Mouse (Mus musculus): ENCODE results near the gene Myh8. TPM values are rescaled to one million over a fixed set of nuclear protein-coding genes. Genes with fewer than 3 reads are reported as not detected.

The Myh8 gene
- polyA plus RNA-seq, 1 experiment: not detected

DNA sequence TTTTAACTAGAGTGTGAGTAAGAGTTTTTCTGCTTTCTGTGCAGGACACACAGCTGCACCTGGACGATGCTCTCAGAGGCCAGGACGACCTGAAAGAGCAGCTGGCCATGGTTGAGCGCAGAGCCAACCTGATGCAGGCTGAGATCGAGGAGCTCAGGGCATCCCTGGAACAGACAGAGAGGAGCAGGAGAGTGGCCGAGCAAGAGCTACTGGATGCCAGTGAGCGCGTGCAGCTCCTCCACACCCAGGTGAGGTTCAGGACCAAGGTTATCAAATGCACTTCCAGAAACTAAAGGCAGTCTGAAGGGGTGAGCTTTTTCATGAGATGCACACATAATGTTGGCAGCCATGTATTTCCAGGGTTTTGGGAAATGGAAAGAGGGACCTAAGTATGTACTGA lies 19.9 kb upstream of the Myh8 start:
- no peaks in the 10 kb centered on the region for H3K4me1 ChIP-seq (ENCODE audit: control insufficient read depth)
- peaks cover 16% of the 10 kb centered on the region; the same call in 1 of the 2 replicates for H3K9me3 ChIP-seq (ENCODE audit: control insufficient read depth, low read length)
- no peak overlapping the region for H3K4me3 ChIP-seq (replicated peaks)
- no peaks in the 10 kb centered on the region for H3K36me3 ChIP-seq (ENCODE audit: control insufficient read depth)
- TF ChIP-seq GATA1 (IDR thresholded peaks at IDR 0.05; ENCODE audit: low read length) (no peak), TAL1 (IDR thresholded peaks at IDR 0.05; ENCODE audit: low read length) (no peak)
- no peaks in the 10 kb centered on the region for H3K27me3 ChIP-seq (ENCODE audit: control insufficient read depth)

DNA sequence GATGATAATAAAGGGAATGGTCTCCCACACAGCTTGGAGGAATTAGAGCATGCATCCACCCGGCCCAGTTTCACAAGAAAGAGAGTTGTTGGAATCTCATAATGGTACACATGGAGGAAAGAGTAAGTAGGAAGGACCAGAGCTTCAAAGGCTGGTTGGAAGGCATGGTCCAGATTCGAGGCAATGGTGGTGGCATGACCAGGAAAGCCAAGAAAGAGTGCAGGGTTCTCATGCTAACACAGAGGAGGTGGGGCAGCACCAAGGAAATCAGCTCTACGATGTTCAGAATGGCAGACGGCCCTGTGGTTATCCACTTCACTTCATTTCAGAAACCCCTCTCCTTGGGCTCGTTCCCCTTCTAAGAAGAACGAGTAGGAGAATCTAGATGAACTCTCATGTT lies 16.0 kb upstream of the Myh8 start:
- Histone ChIP-seq H3K4me1 (ENCODE audit: control insufficient read depth) (no peaks in the 10 kb centered on the region), H3K9me3 (ENCODE audit: control insufficient read depth, low read length) (peaks cover 5% of the 10 kb centered on the region; the same call in 1 of the 2 replicates), H3K4me3 (replicated peaks) (no peak overlapping the region), H3K36me3 (ENCODE audit: control insufficient read depth) (no peaks in the 10 kb centered on the region), H3K27me3 (ENCODE audit: control insufficient read depth) (no peaks in the 10 kb centered on the region)
- TF ChIP-seq TAL1 (IDR thresholded peaks at IDR 0.05; ENCODE audit: low read length) (no peak), GATA1 (IDR thresholded peaks at IDR 0.05; ENCODE audit: low read length) (no peak)

DNA sequence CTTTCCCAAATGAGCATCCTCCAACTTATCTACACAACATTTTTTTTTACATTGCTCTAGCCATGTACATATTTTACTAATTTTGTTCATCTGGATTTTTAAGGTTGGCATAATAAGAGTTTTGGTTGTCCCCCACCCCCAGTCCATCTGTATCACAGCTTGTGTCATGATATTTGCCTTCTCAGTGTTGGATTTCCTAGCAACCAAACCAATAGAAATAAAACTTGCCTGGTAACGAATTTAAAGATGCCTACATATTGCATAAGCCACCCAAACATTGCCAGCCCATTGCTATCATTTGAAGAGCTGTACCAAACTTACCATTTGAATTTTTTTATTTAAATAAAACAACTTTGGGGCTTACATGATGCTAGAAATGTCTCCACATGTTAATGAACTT lies 16.5 kb downstream of the Myh8 start:
- Histone ChIP-seq H3K36me3 (ENCODE audit: control insufficient read depth) (no peaks in the 10 kb centered on the region), H3K4me1 (ENCODE audit: control insufficient read depth) (no peaks in the 10 kb centered on the region), H3K4me3 (replicated peaks) (no peak overlapping the region), H3K9me3 (ENCODE audit: control insufficient read depth, low read length) (peaks cover 27% of the 10 kb centered on the region), H3K27me3 (ENCODE audit: control insufficient read depth) (no peaks in the 10 kb centered on the region)
- TF ChIP-seq GATA1 (IDR thresholded peaks at IDR 0.05; ENCODE audit: low read length) (no peak), TAL1 (IDR thresholded peaks at IDR 0.05; ENCODE audit: low read length) (no peak)

DNA sequence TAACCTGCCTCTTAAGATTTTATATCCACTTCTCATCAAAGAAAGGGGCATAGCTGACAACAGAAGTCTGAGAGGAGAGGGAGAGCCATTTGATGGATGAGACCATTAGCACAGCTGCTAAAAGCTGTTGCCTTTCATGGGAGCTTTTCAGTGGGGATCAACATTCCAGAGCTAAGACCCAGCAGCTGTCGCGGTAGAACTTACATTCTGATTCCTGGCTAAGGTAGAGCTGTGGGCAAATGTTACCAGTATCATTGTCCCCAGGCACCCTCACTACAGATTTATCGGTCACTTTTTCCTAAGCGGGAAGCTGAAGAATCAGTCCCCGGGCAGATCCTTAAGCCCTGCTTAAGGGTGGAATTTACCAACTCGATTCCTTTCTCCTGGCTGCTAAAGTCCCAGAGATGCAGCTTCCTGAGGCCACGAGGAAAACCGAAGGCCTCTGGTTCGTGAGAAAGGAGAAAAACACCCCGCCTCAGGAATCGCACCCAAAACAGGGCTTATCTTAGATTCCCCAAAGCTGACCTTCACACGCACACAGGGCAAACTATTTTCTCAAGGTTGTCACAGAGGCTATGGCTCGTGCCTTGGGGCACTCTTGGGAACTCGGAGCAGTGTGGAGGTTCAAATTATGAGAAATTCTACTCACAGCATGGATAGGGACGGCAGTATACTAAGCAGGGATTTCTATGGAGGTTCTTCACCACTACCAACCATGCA lies 37.0 kb downstream of the Myh8 start:
- Histone ChIP-seq H3K27me3 (ENCODE audit: control insufficient read depth) (no peaks in the 10 kb centered on the region), H3K9me3 (ENCODE audit: control insufficient read depth, low read length) (no peaks in the 10 kb centered on the region), H3K4me1 (ENCODE audit: control insufficient read depth) (no peaks in the 10 kb centered on the region), H3K36me3 (ENCODE audit: control insufficient read depth) (no peaks in the 10 kb centered on the region), H3K4me3 (replicated peaks) (no peak overlapping the region)
- TF ChIP-seq GATA1 (IDR thresholded peaks at IDR 0.05; ENCODE audit: low read length): no peak
- TF ChIP-seq TAL1 (IDR thresholded peaks at IDR 0.05; ENCODE audit: low read length): no peak

DNA sequence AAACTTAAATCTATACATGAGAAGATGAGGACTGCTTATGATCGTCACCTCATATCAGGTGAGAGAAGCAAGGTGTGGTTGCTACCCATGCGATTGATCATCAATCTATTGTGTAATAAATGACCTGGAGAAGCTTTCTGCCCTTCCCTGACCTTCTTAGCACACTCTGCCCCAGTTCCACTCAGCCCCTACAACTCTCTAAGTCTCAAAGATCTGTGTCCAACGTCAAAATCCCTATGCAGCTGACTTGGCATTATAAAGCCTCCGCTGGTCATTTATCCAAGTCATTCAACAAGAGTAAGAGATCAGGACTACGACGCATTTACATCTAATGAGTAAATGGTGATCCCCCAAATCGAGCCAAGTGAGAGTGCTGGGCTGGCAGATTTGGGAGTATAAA lies 44.4 kb downstream of the Myh8 start, which contains the start of gene Myh13:
Gene Myh13, plus strand, starts transcription at position 301 of the 400 bp plus-strand sequence.
- Histone ChIP-seq H3K36me3 (ENCODE audit: control insufficient read depth) (no peaks in the 10 kb centered on the region), H3K27me3 (ENCODE audit: control insufficient read depth) (no peaks in the 10 kb centered on the region), H3K9me3 (ENCODE audit: control insufficient read depth, low read length) (no peaks in the 10 kb centered on the region), H3K4me1 (ENCODE audit: control insufficient read depth) (no peaks in the 10 kb centered on the region), H3K4me3 (replicated peaks) (no peak within 1 kb of the TSS)
- TF ChIP-seq TAL1 (IDR thresholded peaks at IDR 0.05; ENCODE audit: low read length): no peak
- no peak for TF ChIP-seq GATA1 (IDR thresholded peaks at IDR 0.05; ENCODE audit: low read length)

DNA sequence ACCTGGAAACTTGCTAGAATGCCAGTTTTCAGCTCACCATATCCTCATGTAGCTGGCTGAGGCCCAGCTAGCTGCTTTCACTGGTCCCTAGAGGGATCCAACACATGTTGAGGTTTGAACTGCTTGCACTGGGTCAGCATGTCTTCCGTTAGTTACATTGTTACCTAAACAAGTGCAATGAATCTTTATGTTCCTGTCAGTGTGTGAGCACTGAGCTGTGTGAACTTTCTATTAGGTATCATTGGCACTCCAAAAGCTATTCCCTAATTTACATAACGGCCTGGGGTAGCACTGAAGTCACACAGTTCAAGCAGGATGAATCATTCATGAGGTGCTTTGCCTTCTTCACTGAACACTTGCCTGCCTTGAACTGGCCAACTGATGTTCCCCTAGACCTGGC lies 49.6 kb downstream of the Myh8 start:
- TF ChIP-seq TAL1 (IDR thresholded peaks at IDR 0.05; ENCODE audit: low read length) (no peak), GATA1 (IDR thresholded peaks at IDR 0.05; ENCODE audit: low read length) (no peak)
- Histone ChIP-seq H3K27me3 (ENCODE audit: control insufficient read depth) (no peaks in the 10 kb centered on the region), H3K9me3 (ENCODE audit: control insufficient read depth, low read length) (no peaks in the 10 kb centered on the region), H3K4me1 (ENCODE audit: control insufficient read depth) (no peaks in the 10 kb centered on the region), H3K36me3 (ENCODE audit: control insufficient read depth) (no peaks in the 10 kb centered on the region), H3K4me3 (replicated peaks) (no peak overlapping the region)

DNA sequence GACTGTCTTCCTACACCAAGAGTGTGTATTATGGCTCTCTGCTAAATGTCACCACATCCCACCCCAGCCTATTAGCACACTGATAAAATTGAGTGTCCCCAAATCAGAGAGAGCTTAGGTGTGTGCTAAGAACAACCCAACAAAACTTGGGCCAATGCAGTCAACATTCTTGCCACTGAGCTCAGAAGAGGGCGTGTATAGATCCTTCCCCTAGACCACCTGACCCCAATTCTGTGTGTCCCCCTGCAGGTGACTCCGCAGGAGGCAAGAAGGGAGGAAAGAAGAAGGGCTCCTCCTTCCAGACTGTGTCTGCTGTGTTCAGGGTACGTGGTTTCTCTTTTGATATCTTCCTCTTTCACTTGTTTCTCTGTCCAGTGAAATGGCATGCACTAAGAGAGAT lies 67.6 kb downstream of the Myh8 start:
- Histone ChIP-seq H3K4me1 (ENCODE audit: control insufficient read depth) (no peaks in the 10 kb centered on the region), H3K36me3 (ENCODE audit: control insufficient read depth) (no peaks in the 10 kb centered on the region), H3K27me3 (ENCODE audit: control insufficient read depth) (no peaks in the 10 kb centered on the region), H3K9me3 (ENCODE audit: control insufficient read depth, low read length) (no peaks in the 10 kb centered on the region), H3K4me3 (replicated peaks) (no peak overlapping the region)
- TF ChIP-seq GATA1 (IDR thresholded peaks at IDR 0.05; ENCODE audit: low read length) (no peak), TAL1 (IDR thresholded peaks at IDR 0.05; ENCODE audit: low read length) (no peak)

DNA sequence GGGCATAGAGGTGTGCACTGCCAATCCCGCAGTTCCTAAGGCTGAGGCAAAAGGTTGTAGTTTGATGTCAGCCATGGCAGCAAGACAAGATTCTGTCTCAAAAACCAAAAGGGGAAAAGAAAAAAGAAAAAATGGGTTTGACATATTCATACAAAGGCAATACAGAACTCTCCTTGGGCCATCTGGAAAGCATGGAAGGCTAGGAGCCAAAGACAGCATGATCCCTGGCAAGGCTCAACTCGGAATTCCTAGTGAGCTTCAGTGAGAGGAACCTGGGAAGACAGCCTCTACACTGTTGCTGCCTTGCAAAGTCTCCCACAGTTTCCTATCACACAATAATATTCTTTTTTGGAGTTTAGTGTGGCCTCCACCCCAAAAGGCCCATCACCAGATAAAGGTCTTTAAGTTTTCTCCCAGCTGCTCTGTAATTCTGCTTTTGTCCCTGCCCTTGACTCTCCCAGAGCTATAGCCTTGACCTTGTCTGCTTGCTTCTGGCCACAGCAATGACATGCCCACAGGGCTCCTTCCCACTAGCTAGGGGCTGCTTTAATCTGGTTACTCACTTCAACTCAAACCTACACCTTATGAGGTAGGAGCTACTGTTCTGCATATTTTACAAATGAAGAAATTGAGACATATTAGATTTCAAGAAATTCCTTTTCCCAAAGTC lies 68.4 kb downstream of the Myh8 start:
- H3K4me3 ChIP-seq (replicated peaks): no peak overlapping the region
- no peaks in the 10 kb centered on the region for H3K27me3 ChIP-seq (ENCODE audit: control insufficient read depth)
- H3K36me3 ChIP-seq (ENCODE audit: control insufficient read depth): no peaks in the 10 kb centered on the region
- H3K4me1 ChIP-seq (ENCODE audit: control insufficient read depth): no peaks in the 10 kb centered on the region
- no peak for TF ChIP-seq GATA1 (IDR thresholded peaks at IDR 0.05; ENCODE audit: low read length)
- no peak for TF ChIP-seq TAL1 (IDR thresholded peaks at IDR 0.05; ENCODE audit: low read length)
- no peaks in the 10 kb centered on the region for H3K9me3 ChIP-seq (ENCODE audit: control insufficient read depth, low read length)

DNA sequence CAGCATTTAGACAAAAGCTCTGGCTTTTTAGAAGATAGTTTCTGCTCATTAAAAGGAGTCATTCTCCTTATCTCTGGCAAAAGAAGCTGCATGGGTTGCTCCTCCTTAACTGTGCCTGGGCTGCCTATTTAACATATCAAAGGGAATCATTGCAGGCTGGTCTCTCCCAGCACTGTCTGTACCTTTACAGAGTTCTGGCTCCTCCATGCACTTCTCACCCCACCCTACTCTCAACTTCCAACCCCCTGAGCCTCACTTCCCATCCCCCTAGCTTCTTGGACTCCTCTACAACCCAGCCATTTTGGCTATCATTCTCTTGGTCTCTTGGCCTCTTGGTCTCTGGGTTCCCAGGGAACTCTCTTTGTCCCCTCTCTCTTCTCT lies 68.9 kb downstream of the Myh8 start:
- Histone ChIP-seq H3K9me3 (ENCODE audit: control insufficient read depth, low read length) (no peaks in the 10 kb centered on the region), H3K4me1 (ENCODE audit: control insufficient read depth) (no peaks in the 10 kb centered on the region), H3K4me3 (replicated peaks) (no peak overlapping the region), H3K36me3 (ENCODE audit: control insufficient read depth) (no peaks in the 10 kb centered on the region), H3K27me3 (ENCODE audit: control insufficient read depth) (no peaks in the 10 kb centered on the region)
- no peak for TF ChIP-seq TAL1 (IDR thresholded peaks at IDR 0.05; ENCODE audit: low read length)
- TF ChIP-seq GATA1 (IDR thresholded peaks at IDR 0.05; ENCODE audit: low read length): no peak
